In genomic region chr4:127377344-127377743, GRCm38 (mm10) we compare ENCODE assay signal across 12 mouse cellular contexts. TPM values are rescaled to one million over a fixed set of nuclear protein-coding genes. Genes with fewer than 3 reads are reported as not detected.
DNase-seq lines count a peak whose midpoint lies in the region; ATAC-seq and TF ChIP-seq lines count a peak whose summit lies in the region.
"Had no signal": no experiment of that assay in that cellular context is flagged by ENCODE, and none has a peak within 500 bp of the region (broad histone marks: within the 10 kb centered on the region; RNA-seq: fewer than 3 reads in every experiment).

No protein-coding gene starts in this region.

- H3K36me3 ChIP-seq in forebrain, postnatal 0 days (ENCODE audit: insufficient read depth): no peaks in the 10 kb centered on the region
- H3K36me3 ChIP-seq in forebrain, embryonic 10.5 days (replicated peaks): no peaks in the 10 kb centered on the region
- H3K36me3 ChIP-seq in midbrain, postnatal 0 days (ENCODE audit: insufficient read depth, low read length): no peaks in the 10 kb centered on the region
- H3K36me3 ChIP-seq in midbrain, embryonic 13.5 days: no peaks in the 10 kb centered on the region

- no peaks in the 10 kb centered on the region for H3K4me1 ChIP-seq in forebrain, postnatal 0 days (ENCODE audit: insufficient read depth)
- peaks cover 6% of the 10 kb centered on the region; the same call in 1 of the 2 replicates for H3K4me1 ChIP-seq in forebrain, embryonic 10.5 days
- H3K4me1 ChIP-seq in midbrain, postnatal 0 days (ENCODE audit: insufficient read depth, low read length): no peaks in the 10 kb centered on the region
- H3K4me1 ChIP-seq in midbrain, embryonic 13.5 days (replicated peaks): peaks cover 6% of the 10 kb centered on the region; the same call in 1 of the 2 replicates

- no peak for TF ChIP-seq POLR2A in brain, embryonic 14.5 days (IDR thresholded peaks at IDR 0.05; ENCODE audit: borderline replicate concordance, extremely low read depth, insufficient read depth, insufficient read length, poor library complexity, severe bottlenecking)

- no peak overlapping the region for H3K27ac ChIP-seq in forebrain, postnatal 0 days (ENCODE audit: low read depth, low read length)
- H3K27ac ChIP-seq in forebrain, embryonic 10.5 days: no peak overlapping the region
- no peak overlapping the region for H3K27ac ChIP-seq in midbrain, postnatal 0 days (ENCODE audit: low read depth, low read length)
- no peak overlapping the region for H3K27ac ChIP-seq in midbrain, embryonic 13.5 days

- no peak overlapping the region for H3K4me2 ChIP-seq in forebrain, postnatal 0 days (ENCODE audit: low read depth)
- no peak overlapping the region for H3K4me2 ChIP-seq in midbrain, postnatal 0 days (ENCODE audit: low read depth, low read length, poor library complexity, severe bottlenecking)
- no peak overlapping the region for H3K4me2 ChIP-seq in midbrain, embryonic 13.5 days (replicated peaks)

- 36% methylated on average over 4 of the region's 4 CpGs for WGBS in forebrain, postnatal 0 days
- 37% methylated on average over 4 of the region's 4 CpGs for WGBS in forebrain, embryonic 10.5 days
- WGBS in midbrain, postnatal 0 days: 33% methylated on average over 4 of the region's 4 CpGs
- WGBS in midbrain, embryonic 13.5 days: 28% methylated on average over 4 of the region's 4 CpGs

- TF ChIP-seq CTCF in forebrain, postnatal 0 days (IDR thresholded peaks at IDR 0.05; ENCODE audit: low read depth): peak; percentile 54
- peak; percentile 63 for TF ChIP-seq CTCF in midbrain, postnatal 0 days (IDR thresholded peaks at IDR 0.05)
- peak; percentile 61; the same call in 1 of the 2 replicates for TF ChIP-seq CTCF in brain, embryonic 14.5 days (IDR thresholded peaks at IDR 0.05; ENCODE audit: borderline replicate concordance, extremely low read depth, insufficient read depth, insufficient read length)

- no peaks in the 10 kb centered on the region for H3K9me3 ChIP-seq in forebrain, postnatal 0 days (ENCODE audit: low read length)
- no peaks in the 10 kb centered on the region for H3K9me3 ChIP-seq in forebrain, embryonic 10.5 days
- no peaks in the 10 kb centered on the region for H3K9me3 ChIP-seq in midbrain, postnatal 0 days (ENCODE audit: low read length)
- no peaks in the 10 kb centered on the region for H3K9me3 ChIP-seq in midbrain, embryonic 13.5 days

- no peak overlapping the region for H3K4me3 ChIP-seq in forebrain, postnatal 0 days (ENCODE audit: low read depth, low read length)
- no peak overlapping the region for H3K4me3 ChIP-seq in forebrain, embryonic 10.5 days
- H3K4me3 ChIP-seq in midbrain, postnatal 0 days (ENCODE audit: low read depth, low read length): no peak overlapping the region
- no peak overlapping the region for H3K4me3 ChIP-seq in midbrain, embryonic 13.5 days (replicated peaks)

- no peaks in the 10 kb centered on the region for H3K27me3 ChIP-seq in forebrain, postnatal 0 days (ENCODE audit: insufficient read depth, low read length)
- H3K27me3 ChIP-seq in forebrain, embryonic 10.5 days (ENCODE audit: poor library complexity, severe bottlenecking): no peaks in the 10 kb centered on the region
- H3K27me3 ChIP-seq in midbrain, postnatal 0 days (ENCODE audit: insufficient read depth, low read length): no peaks in the 10 kb centered on the region
- H3K27me3 ChIP-seq in midbrain, embryonic 13.5 days: no peaks in the 10 kb centered on the region

- ATAC-seq in forebrain, postnatal 0 days: no peak
- no peak for ATAC-seq in midbrain, postnatal 0 days (ENCODE audit: low FRiP score)
- ATAC-seq in midbrain, embryonic 13.5 days: no peak
- ATAC-seq: forebrain, embryonic 14.5 days had no signal

- no peak overlapping the region for H3K9ac ChIP-seq in forebrain, postnatal 0 days
- no peak overlapping the region for H3K9ac ChIP-seq in midbrain, postnatal 0 days (replicated peaks; ENCODE audit: low read length, poor library complexity, severe bottlenecking)
- no peak overlapping the region for H3K9ac ChIP-seq in midbrain, embryonic 13.5 days (replicated peaks)

- no peak for DNase-seq in forebrain, postnatal 0 days
- DNase-seq in forebrain, embryonic 10.5 days (ENCODE audit: extremely low spot score, low spot score): no peak
- no peak for DNase-seq in midbrain, postnatal 0 days (ENCODE audit: low spot score)
- no peak for DNase-seq in brain, embryonic 14.5 days (ENCODE audit: low read depth)
- DNase-seq in thymus, postnatal 4 days: peak; percentile 65
- DNase-seq in kidney, adult 18-20 months: no peak
- DNase-seq in ovary, postnatal 36 days (ENCODE audit: low spot score): no peak
- DNase-seq: cerebellum, adult 9-11 months had no signal

RNA-seq across cellular contexts. Expression of gene Gjb5, which starts 19.4 kb away (rescaled TPM):
- 0.10 TPM in 1 of 2 replicates, not detected in the other for total RNA-seq in forebrain, postnatal 0 days (2014; rRNA removed)
- polyA plus RNA-seq in forebrain, postnatal 0 days (2015; fragmentation: Nextera tagmentation; extraction: Ambion mirVana): 0.11 TPM in 1 of 2 replicates, not detected in the other
- polyA plus RNA-seq in forebrain, embryonic 10.5 days (2016; fragmentation: Nextera tagmentation; extraction: Ambion mirVana): 0.58 and 0.82 TPM in 2 replicates
- 0.33 and 0.49 TPM in 2 replicates for total RNA-seq in midbrain, postnatal 0 days (2014; rRNA removed)
- polyA plus RNA-seq in midbrain, postnatal 0 days (2015; fragmentation: Nextera tagmentation; extraction: Ambion mirVana): 0.18 and 0.35 TPM in 2 replicates
- 0.09 TPM in 1 of 2 replicates, not detected in the other for polyA plus RNA-seq in midbrain, embryonic 13.5 days (2015; fragmentation: Nextera tagmentation; extraction: Ambion mirVana)
- 0.06 and 0.18 TPM in 2 replicates for polyA plus RNA-seq in brain, embryonic 14.5 days (2012; rRNA removed)

RNA-seq across cellular contexts. Expression of gene Gjb4, which starts 23.5 kb away (rescaled TPM):
- total RNA-seq in forebrain, postnatal 0 days (2014; rRNA removed): not detected in 2 replicates
- not detected in 2 replicates for polyA plus RNA-seq in forebrain, postnatal 0 days (2015; fragmentation: Nextera tagmentation; extraction: Ambion mirVana)
- not detected in 2 replicates for polyA plus RNA-seq in forebrain, embryonic 10.5 days (2016; fragmentation: Nextera tagmentation; extraction: Ambion mirVana)
- total RNA-seq in midbrain, postnatal 0 days (2014; rRNA removed): not detected in 2 replicates
- polyA plus RNA-seq in midbrain, postnatal 0 days (2015; fragmentation: Nextera tagmentation; extraction: Ambion mirVana): not detected in 2 replicates
- polyA plus RNA-seq in midbrain, embryonic 13.5 days (2015; fragmentation: Nextera tagmentation; extraction: Ambion mirVana): 0.11 TPM in 1 of 2 replicates, not detected in the other
- polyA plus RNA-seq in brain, embryonic 14.5 days (2012; rRNA removed): 0.05 TPM in 1 of 2 replicates, not detected in the other
- total RNA-seq: heart, postnatal 25 days had no signal
- polyA plus RNA-seq: forebrain, embryonic 14.5 days; neural tube, embryonic 11.5 days had no signal

RNA-seq across cellular contexts. Expression of gene Gjb3, which starts 46.7 kb away (rescaled TPM):
- total RNA-seq in forebrain, postnatal 0 days (2014; rRNA removed): 1.2 TPM in 1 of 2 replicates, not detected in the other
- polyA plus RNA-seq in forebrain, postnatal 0 days (2015; fragmentation: Nextera tagmentation; extraction: Ambion mirVana): 0.20 and 0.30 TPM in 2 replicates
- polyA plus RNA-seq in forebrain, embryonic 10.5 days (2016; fragmentation: Nextera tagmentation; extraction: Ambion mirVana): 2.1 and 3.1 TPM in 2 replicates
- 1.0 and 1.8 TPM in 2 replicates for total RNA-seq in midbrain, postnatal 0 days (2014; rRNA removed)
- 0.83 and 0.85 TPM in 2 replicates for polyA plus RNA-seq in midbrain, postnatal 0 days (2015; fragmentation: Nextera tagmentation; extraction: Ambion mirVana)
- 0.22 and 0.32 TPM in 2 replicates for polyA plus RNA-seq in midbrain, embryonic 13.5 days (2015; fragmentation: Nextera tagmentation; extraction: Ambion mirVana)
- 0.48 and 0.50 TPM in 2 replicates for polyA plus RNA-seq in brain, embryonic 14.5 days (2012; rRNA removed)
- polyA plus RNA-seq: forebrain, embryonic 14.5 days had no signal
